Mouse (Mus musculus) testis, adult 2 months (tissue): Measurements from ENCODE around the gene Gca. TPM values are rescaled to one million over a fixed set of nuclear protein-coding genes. Genes with fewer than 3 reads are reported as not detected.

Experiments used
- H3K27ac ChIP-seq: fragments of 200-500 bp; 2 replicates; pipeline ENCODE4 v1.5.1; 2012; ENCODE audit warnings: low read depth, low read length; ENCODE audit not compliant: control insufficient read depth, insufficient read depth
- H3K27me3 ChIP-seq: fragments of 200-500 bp; 2 replicates; pipeline ENCODE4 v1.6.1; 2012; ENCODE audit warnings: mild to moderate bottlenecking, low read length, moderate library complexity; ENCODE audit not compliant: control insufficient read depth, insufficient read depth
- H3K36me3 ChIP-seq: fragments of 200-500 bp; 2 replicates; pipeline ENCODE4 v1.6.1; 2012; ENCODE audit warnings: mild to moderate bottlenecking, low read length; ENCODE audit not compliant: control insufficient read depth, insufficient read depth
- H3K4me1 ChIP-seq: fragments of 200-500 bp; 2 replicates; pipeline ENCODE4 v1.6.1; 2012; ENCODE audit warnings: low read length; ENCODE audit not compliant: control insufficient read depth, insufficient read depth
- H3K4me3 ChIP-seq: fragments of 200-500 bp; 2 replicates; pipeline ENCODE4 v1.5.1; 2012; ENCODE audit warnings: low read depth, mild to moderate bottlenecking, low read length, moderate library complexity, mixed read lengths; ENCODE audit not compliant: control insufficient read depth
- CTCF ChIP-seq: fragments of 200-500 bp; IDR thresholded peaks from 2 replicates; pipeline ENCODE4 v1.5.1; 2012; ENCODE audit warnings: low read depth, mild to moderate bottlenecking, inconsistent platforms, low read length, moderate library complexity; ENCODE audit not compliant: control insufficient read depth, insufficient read depth, insufficient replicate concordance
- POLR2A ChIP-seq: fragments of 200-500 bp; IDR thresholded peaks from 2 replicates; pipeline ENCODE4 v1.6.1; 2012; ENCODE audit warnings: low read depth, mild to moderate bottlenecking, inconsistent platforms, low read length, moderate library complexity; ENCODE audit not compliant: control insufficient read depth
- polyA plus RNA-seq: library from polyadenylated mRNA; depleted of rRNA; stranded (reverse); fragments of >200 nt; gene quantifications from 2 replicates; pipeline ENCODE4 v1.2.3, GENCODE M21; 2012

Gene Gca
- polyA plus RNA-seq, 1 experiment, result 26.4 TPM

DNA sequence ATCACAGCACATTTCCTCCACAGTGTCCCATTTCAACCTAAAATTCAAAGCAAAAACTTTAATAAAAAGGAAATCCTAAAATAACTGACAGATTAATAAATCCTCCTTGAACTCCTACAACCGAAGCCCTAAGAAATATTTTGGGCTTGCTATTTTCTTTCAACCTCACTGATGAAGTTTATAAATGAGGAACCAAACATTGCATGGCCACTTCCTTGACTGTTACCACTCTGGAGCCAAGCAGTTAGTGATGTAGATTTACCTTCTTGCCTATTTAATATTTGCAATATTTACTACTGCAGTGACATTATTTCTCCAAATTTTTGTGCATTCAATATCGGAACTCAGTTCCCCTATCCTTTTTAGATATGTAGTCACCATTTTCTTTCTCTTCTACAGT is 24.2 kb upstream of the Gca start:
- Histone ChIP-seq H3K27me3 (no peaks in the 10 kb centered on the region), H3K36me3 (no peaks in the 10 kb centered on the region), H3K4me3 (no peak overlapping the region), H3K4me1 (peaks cover 3% of the 10 kb centered on the region; the same call in 1 of the 2 replicates), H3K27ac (no peak overlapping the region)
- TF ChIP-seq POLR2A (no peak), CTCF (no peak)

DNA sequence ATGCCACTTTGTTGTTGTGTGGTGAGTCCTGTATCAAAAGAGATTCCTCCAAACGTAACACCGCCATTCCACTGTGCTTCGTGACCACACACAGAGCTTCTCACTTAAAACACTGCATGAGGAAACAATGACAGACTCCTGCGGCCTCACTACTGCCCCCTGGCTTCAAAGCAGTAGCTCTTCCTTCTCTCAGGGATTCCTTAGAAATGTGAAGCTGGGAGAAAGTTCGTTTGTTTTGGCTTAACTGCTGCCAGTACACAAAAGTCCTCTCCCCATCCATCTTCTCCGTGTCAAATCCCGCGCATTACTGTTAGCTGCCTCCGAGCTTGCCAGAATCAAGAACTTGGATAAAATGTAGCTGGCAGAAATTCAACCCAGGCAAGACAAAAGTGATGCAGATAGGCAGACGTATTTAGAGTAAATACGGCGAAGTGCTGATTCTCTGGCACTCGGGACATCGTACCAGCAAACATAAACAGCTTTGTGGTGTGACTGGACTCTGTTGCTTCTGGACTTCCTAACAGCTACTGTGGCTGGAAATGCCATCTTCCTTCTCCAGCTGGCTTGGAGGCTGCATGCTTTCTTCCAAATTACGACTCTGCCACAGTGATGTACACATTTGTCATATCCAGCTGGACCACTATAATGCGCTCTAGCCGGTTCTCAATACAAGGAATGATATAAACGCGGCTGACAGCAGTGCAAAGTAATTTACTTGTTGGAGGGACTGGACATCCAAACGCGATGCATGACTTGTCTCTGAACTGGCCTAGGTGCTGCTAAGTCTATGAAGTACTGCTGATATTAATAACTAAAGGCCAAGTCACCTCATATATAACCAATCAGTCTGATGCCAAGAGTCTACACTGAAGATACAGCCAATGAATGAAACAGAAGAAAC is 20.4 kb upstream of the Gca start:
- Histone ChIP-seq H3K27ac (no peak overlapping the region), H3K27me3 (no peaks in the 10 kb centered on the region), H3K4me1 (peaks cover 3% of the 10 kb centered on the region; the same call in 1 of the 2 replicates), H3K36me3 (no peaks in the 10 kb centered on the region), H3K4me3 (no peak overlapping the region; the same call in none of the 2 replicates)
- TF ChIP-seq POLR2A (no peak), CTCF (no peak)

DNA sequence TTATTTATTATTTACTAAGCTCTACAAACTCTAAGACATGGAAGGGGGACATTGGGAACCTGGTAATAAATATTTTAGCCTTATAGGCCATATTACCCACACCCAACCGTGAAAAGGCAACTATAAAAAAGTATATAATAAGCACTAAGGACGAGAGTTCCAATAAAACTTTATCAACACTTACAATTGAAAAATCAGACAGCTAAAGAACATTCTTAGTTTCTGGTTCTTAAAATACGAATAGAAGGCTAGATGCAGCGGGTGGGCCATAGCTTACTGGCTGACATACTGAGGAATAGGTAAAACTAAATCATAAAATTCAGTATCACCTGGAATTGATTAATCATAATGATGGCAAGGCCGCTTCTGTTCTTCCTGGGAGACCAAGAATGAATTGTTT is 19.2 kb upstream of the Gca start:
- Histone ChIP-seq H3K4me1 (peaks cover 3% of the 10 kb centered on the region; the same call in 1 of the 2 replicates), H3K4me3 (no peak overlapping the region), H3K27me3 (no peaks in the 10 kb centered on the region), H3K27ac (no peak overlapping the region), H3K36me3 (no peaks in the 10 kb centered on the region)
- TF ChIP-seq CTCF (no peak), POLR2A (no peak)

DNA sequence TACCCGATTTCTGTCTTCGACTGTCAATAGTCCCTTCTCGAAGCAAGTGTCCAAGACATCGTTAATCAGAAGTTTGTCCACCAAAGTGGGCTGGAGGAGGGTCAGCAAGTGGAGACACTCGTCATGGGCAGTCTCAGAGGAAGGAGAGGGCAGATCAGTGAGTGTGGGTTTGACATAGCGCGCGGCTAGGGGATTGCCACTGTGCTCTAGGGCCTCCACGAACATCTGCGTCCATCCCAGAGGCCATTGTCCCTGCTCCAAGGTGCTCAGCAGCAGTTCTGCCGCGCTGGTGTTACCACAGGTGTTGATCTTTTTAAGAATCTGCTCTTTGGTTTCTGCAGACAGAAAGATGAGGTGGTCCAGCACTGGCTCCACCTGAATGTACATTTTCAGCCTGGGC is 18.6 kb upstream of the Gca start:
- Histone ChIP-seq H3K36me3 (no peaks in the 10 kb centered on the region), H3K4me3 (peak overlapping the region; percentile 91), H3K27me3 (no peaks in the 10 kb centered on the region), H3K4me1 (peaks cover 3% of the 10 kb centered on the region; the same call in 1 of the 2 replicates), H3K27ac (no peak overlapping the region)
- TF ChIP-seq POLR2A, result no peak

DNA sequence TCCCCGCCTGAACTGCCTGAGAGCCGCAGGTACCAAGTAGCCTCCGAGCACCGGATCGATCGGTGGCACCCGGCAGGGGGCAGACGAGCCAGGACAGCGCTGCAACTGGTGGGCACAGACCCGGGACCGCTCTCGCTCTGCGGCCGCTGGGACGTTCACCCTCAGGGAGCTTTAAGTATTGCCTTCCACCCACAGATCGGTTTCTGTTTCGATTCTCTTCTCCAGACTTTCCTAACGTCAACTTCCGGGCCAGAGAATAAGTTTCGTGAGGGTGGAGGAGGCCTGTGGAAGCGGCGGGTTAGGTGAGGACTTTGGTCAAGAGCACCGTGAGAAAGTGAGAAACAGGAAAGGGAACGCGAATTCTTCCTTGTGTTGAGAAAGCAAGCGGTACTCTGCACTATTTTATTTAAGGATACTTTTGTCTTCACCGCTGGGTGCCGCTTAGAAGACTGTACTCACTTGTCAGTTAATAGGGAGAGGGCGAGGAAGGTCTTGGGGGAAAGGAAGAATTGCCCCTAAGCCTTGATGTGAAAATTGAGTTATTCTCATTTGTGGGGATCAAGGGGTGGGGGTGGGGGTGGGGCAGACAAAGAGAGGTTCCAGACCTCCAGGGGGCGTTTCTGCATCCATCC is 18.0 kb upstream of the Gca start, which contains the start of gene Ifih1:
Gene Ifih1, minus strand, starts transcription at position 242 of the 632 bp plus-strand sequence.
- Histone ChIP-seq H3K36me3 (no peaks in the 10 kb centered on the region), H3K27me3 (no peaks in the 10 kb centered on the region), H3K4me3 (peak within 1 kb of the TSS; percentile 91), H3K27ac (peak within 1 kb of the TSS; percentile 74), H3K4me1 (peaks cover 3% of the 10 kb centered on the region; the same call in 1 of the 2 replicates)
- no peak for TF ChIP-seq POLR2A
- TF ChIP-seq CTCF, result no peak

DNA sequence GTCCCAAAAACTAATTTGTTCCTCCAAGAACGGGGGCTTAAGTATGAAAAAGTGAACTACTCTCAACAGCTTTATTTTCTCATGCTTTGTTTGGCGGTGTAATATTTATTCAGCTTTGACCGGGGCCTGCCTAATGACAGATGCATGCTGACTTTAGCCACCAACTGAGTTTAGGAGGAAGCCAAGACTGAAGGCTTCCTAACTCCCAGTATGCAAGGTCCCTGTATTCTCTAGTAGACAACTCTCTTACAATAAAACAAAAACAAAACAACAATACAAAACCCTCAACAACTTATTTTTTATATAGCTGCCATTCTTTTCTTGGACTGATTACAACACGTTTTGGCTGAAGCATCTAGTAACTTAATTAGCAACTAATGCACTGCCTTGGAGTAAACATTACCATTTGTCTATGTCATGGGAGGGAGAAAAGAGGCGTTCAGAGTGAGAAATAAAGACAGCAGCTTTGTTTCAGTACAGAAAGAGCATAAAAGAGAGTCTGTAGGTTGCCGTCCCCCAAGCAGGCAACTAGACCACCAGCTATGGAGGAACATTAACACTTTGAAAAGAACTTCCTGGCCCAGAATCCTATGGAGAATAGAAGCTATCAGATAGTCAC is 17.3 kb upstream of the Gca start:
- H3K36me3 ChIP-seq, result no peaks in the 10 kb centered on the region
- H3K27ac ChIP-seq, result no peak overlapping the region
- TF ChIP-seq CTCF, result no peak
- TF ChIP-seq POLR2A, result no peak
- peaks cover 3% of the 10 kb centered on the region; the same call in 1 of the 2 replicates for H3K4me1 ChIP-seq
- H3K4me3 ChIP-seq, result no peak overlapping the region
- no peaks in the 10 kb centered on the region for H3K27me3 ChIP-seq

- no peaks in the 10 kb centered on the region for H3K36me3 ChIP-seq
- no peaks in the 10 kb centered on the region for H3K27me3 ChIP-seq
- no peak overlapping the region for H3K27ac ChIP-seq
- no peaks in the 10 kb centered on the region for H3K4me1 ChIP-seq
- H3K4me3 ChIP-seq, result peak overlapping the region; percentile 62
- TF ChIP-seq CTCF (no peak), POLR2A (no peak)
Measured at GRCm38 (mm10) chr2:62651890-62652289, 12.2 kb upstream of the Gca start.
